Mouse (Mus musculus): Measurements from ENCODE around the gene Nanos3.

Nanos3 gene

GRCm38 (mm10) chr8:84185117-84185516 is at the start of gene Nanos3:
Nanos3 (minus strand) TSS chr8:84185217.
- no peak for DNase-seq (ENCODE audit: low spot score in 2 of 2)

- DNase-seq (ENCODE audit: low spot score in 2 of 2): no peak
Observed at GRCm38 (mm10) chr8:84233055-84233454, 48.0 kb upstream of the Nanos3 start.

- no peak for DNase-seq (ENCODE audit: low spot score in 2 of 2)
Observed at GRCm38 (mm10) chr8:84230735-84231134, 45.7 kb upstream of the Nanos3 start.

- no peak for DNase-seq (ENCODE audit: low spot score in 2 of 2)
Observed at GRCm38 (mm10) chr8:84223322-84224029, 38.5 kb upstream of the Nanos3 start.

- no peak for DNase-seq (ENCODE audit: low spot score in 2 of 2)
Observed at GRCm38 (mm10) chr8:84222566-84223165, 37.6 kb upstream of the Nanos3 start.

GRCm38 (mm10) chr8:84220105-84220504 is 35.1 kb upstream of the Nanos3 start:
- DNase-seq (ENCODE audit: low spot score in 2 of 2): no peak

GRCm38 (mm10) chr8:84218143-84218542 is 33.1 kb upstream of the Nanos3 start:
- no peak for DNase-seq (ENCODE audit: low spot score in 2 of 2)

GRCm38 (mm10) chr8:84217206-84217605 is 32.2 kb upstream of the Nanos3 start:
- DNase-seq (ENCODE audit: low spot score in 2 of 2): no peak

GRCm38 (mm10) chr8:84213277-84213676 is 28.3 kb upstream of the Nanos3 start:
- DNase-seq (ENCODE audit: low spot score in 2 of 2): no peak

- no peak for DNase-seq (ENCODE audit: low spot score in 2 of 2)
Observed at GRCm38 (mm10) chr8:84211881-84212563, 27.0 kb upstream of the Nanos3 start.

- DNase-seq (ENCODE audit: low spot score in 2 of 2): no peak
Observed at GRCm38 (mm10) chr8:84211202-84211601, 26.2 kb upstream of the Nanos3 start.

- peak; percentile 88 to 89 for DNase-seq (ENCODE audit: low spot score in 2 of 2)
Observed at GRCm38 (mm10) chr8:84210167-84210791, 25.3 kb upstream of the Nanos3 start.

GRCm38 (mm10) chr8:84208381-84209380 is 23.7 kb upstream of the Nanos3 start:
- no peak for DNase-seq (ENCODE audit: low spot score in 2 of 2)

- no peak for DNase-seq (ENCODE audit: low spot score in 2 of 2)
Observed at GRCm38 (mm10) chr8:84207811-84208210, 22.8 kb upstream of the Nanos3 start.

GRCm38 (mm10) chr8:84206666-84207065 is 21.6 kb upstream of the Nanos3 start:
- DNase-seq (ENCODE audit: low spot score in 2 of 2): no peak

- DNase-seq (ENCODE audit: low spot score in 2 of 2): no peak
Observed at GRCm38 (mm10) chr8:84205073-84205472, 20.1 kb upstream of the Nanos3 start.

- no peak for DNase-seq (ENCODE audit: low spot score in 2 of 2)
Observed at GRCm38 (mm10) chr8:84203975-84204772, 19.2 kb upstream of the Nanos3 start.

GRCm38 (mm10) chr8:84202938-84203917 is 18.2 kb upstream of the Nanos3 start:
- DNase-seq (ENCODE audit: low spot score in 2 of 2): peak; percentile 79 to 81

GRCm38 (mm10) chr8:84202466-84202865 is 17.4 kb upstream of the Nanos3 start:
- peak in 1 of 2 experiments; percentile 57 for DNase-seq (ENCODE audit: low spot score in 2 of 2)

Measured in right cerebral cortex, adult 2 months (tissue).